Mouse (Mus musculus): ENCODE measurements at regions not wholly inside any gene's neighbourhood (a gene's known extent, or its start where the extent isn't known, plus 50 kb on each side); places are given as distances from the start of the nearest gene placed in this dataset.
A peak's percentile ranks its signal among the peaks of the same experiment; 100 is the strongest.

DNA sequence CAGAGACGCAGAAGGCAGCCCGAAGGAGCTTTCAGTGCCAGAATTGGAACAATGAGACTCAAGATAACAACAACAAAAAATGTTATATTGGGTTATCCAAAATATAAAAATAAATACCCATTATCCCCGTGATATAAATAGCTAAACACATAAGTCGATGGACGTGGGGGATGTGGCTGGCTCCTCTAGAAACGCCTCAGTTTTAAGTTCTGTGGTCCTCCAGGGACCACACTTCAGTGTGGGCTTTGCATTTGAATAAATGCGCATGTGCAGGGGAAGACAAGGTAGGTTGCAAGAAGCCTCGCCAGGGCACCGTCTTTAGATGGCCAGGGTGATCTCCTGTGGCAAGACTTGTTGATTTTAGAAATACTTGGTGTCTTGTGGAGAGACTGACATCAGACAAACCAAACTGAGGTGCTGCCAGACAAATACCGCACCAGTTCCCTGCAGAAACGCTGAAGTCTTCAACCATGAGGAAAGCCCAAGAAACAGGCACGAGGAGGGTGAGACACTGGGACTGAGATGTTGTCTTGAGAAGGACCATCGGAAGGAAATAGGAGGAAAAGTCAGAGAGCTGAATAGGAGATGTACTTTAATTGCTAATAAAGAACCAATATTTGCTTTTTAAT lies 117.2 kb upstream of the L3mbtl3 start:
- no peaks in the 10 kb centered on the region for H3K4me1 ChIP-seq (ENCODE audit: control insufficient read depth in 2 of 2, insufficient read depth in 2 of 2, low read length in 2 of 2, poor library complexity in 1 of 2)
- no peak overlapping the region for H3K9ac ChIP-seq (ENCODE audit: insufficient read depth, low read depth, low read length, poor library complexity, severe bottlenecking)
- no peak for TF ChIP-seq ZNF384 (IDR thresholded peaks at IDR 0.05; ENCODE audit: low read depth, low read length)
- TF ChIP-seq CHD2 (IDR thresholded peaks at IDR 0.05; ENCODE audit: low read depth, low read length) = no peak
- TF ChIP-seq ZC3H11A (IDR thresholded peaks at IDR 0.05; ENCODE audit: borderline replicate concordance, low read depth, low read length) = no peak
- TF ChIP-seq MAFK (IDR thresholded peaks at IDR 0.05; ENCODE audit: insufficient read depth, low read depth, low read length) = no peak
- TF ChIP-seq HCFC1 (IDR thresholded peaks at IDR 0.05; ENCODE audit: borderline replicate concordance, insufficient read depth, low read length) = no peak
- H3K4me3 ChIP-seq (ENCODE audit: insufficient read depth in 1 of 2, low read depth in 1 of 2, low read length in 2 of 2, poor library complexity in 1 of 2, severe bottlenecking in 1 of 2) = no peak overlapping the region
- H3K9me3 ChIP-seq (ENCODE audit: control insufficient read depth, insufficient read depth, low read depth, low read length) = no peaks in the 10 kb centered on the region
- no peak for DNase-seq (ENCODE audit: low read depth, low spot score)
- no peak overlapping the region for H3K27ac ChIP-seq (ENCODE audit: insufficient read depth, low read depth, low read length, poor library complexity, severe bottlenecking)
- no peaks in the 10 kb centered on the region for H3K36me3 ChIP-seq (ENCODE audit: control insufficient read depth, insufficient read depth, low read length, poor library complexity, severe bottlenecking)
- in situ Hi-C loops (cut with MboI; ENCODE audit: low sequenced_read_pairs in 2 of 2, unreplicated experiment in 2 of 2) = loop anchor here in 1 of 2 experiments (25.0 kb wide), 1 partner anchor 394 kb away; no protein-coding TSS in a partner anchor

DNA sequence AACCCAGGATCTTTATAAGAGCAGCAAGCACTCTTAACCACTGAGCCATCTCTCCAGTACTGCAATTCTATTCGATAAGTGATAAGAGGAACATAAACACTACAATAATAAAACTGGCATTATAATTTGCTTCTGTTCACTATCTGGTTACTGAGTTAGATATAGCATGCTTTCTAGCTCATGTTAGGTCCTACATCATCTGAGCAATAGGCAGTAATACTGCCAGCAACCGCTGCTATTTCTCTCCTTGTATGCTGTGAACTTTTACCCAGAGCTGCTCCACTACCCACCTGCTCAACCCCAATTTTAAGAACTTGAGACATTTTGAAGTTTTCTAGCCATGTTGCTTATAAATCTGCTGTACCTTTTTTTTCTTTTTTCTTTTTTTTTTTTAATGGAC lies 118.0 kb upstream of the L3mbtl3 start:
- Histone ChIP-seq H3K4me1 (ENCODE audit: control insufficient read depth in 2 of 2, insufficient read depth in 2 of 2, low read length in 2 of 2, poor library complexity in 1 of 2) (no peaks in the 10 kb centered on the region), H3K36me3 (ENCODE audit: control insufficient read depth, insufficient read depth, low read length, poor library complexity, severe bottlenecking) (no peaks in the 10 kb centered on the region), H3K9ac (ENCODE audit: insufficient read depth, low read depth, low read length, poor library complexity, severe bottlenecking) (no peak overlapping the region), H3K9me3 (ENCODE audit: control insufficient read depth, insufficient read depth, low read depth, low read length) (no peaks in the 10 kb centered on the region), H3K27ac (ENCODE audit: insufficient read depth, low read depth, low read length, poor library complexity, severe bottlenecking) (no peak overlapping the region), H3K4me3 (ENCODE audit: insufficient read depth in 1 of 2, low read depth in 1 of 2, low read length in 2 of 2, poor library complexity in 1 of 2, severe bottlenecking in 1 of 2) (no peak overlapping the region)
- TF ChIP-seq ZNF384 (IDR thresholded peaks at IDR 0.05; ENCODE audit: low read depth, low read length) (no peak), CHD2 (IDR thresholded peaks at IDR 0.05; ENCODE audit: low read depth, low read length) (no peak), ZC3H11A (IDR thresholded peaks at IDR 0.05; ENCODE audit: borderline replicate concordance, low read depth, low read length) (no peak), HCFC1 (IDR thresholded peaks at IDR 0.05; ENCODE audit: borderline replicate concordance, insufficient read depth, low read length) (no peak), MAFK (IDR thresholded peaks at IDR 0.05; ENCODE audit: insufficient read depth, low read depth, low read length) (no peak)
- in situ Hi-C loops (cut with MboI; ENCODE audit: low sequenced_read_pairs in 2 of 2, unreplicated experiment in 2 of 2) = loop anchor here in 1 of 2 experiments (25.0 kb wide), 1 partner anchor 394 kb away; no protein-coding TSS in a partner anchor
- no peak for DNase-seq (ENCODE audit: low read depth, low spot score)

DNA sequence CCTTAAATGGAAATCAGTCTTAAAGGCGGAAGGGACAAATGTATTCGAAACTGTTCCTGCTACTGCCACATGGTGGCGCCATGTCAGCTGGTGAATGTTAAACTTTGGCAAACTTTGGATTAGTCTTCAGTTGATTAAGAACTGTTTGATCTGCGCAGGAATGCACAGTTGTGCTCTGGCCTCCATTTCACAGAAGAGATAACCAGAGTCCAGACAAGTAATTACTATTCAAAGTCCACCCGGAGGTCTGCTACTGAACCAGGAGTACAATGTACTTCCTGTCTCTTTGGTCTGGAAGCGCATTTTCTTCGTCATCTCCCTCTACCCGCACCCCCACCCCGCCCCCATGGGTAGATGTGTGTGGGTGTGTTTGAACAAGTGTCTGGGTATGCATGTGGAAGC lies 118.6 kb upstream of the L3mbtl3 start:
- H3K9ac ChIP-seq (ENCODE audit: insufficient read depth, low read depth, low read length, poor library complexity, severe bottlenecking) = no peak overlapping the region
- H3K4me1 ChIP-seq (ENCODE audit: control insufficient read depth in 2 of 2, insufficient read depth in 2 of 2, low read length in 2 of 2, poor library complexity in 1 of 2) = no peaks in the 10 kb centered on the region
- H3K27ac ChIP-seq (ENCODE audit: insufficient read depth, low read depth, low read length, poor library complexity, severe bottlenecking) = no peak overlapping the region
- peak; percentile 38 for DNase-seq (ENCODE audit: low read depth, low spot score)
- in situ Hi-C loops (cut with MboI; ENCODE audit: low sequenced_read_pairs in 2 of 2, unreplicated experiment in 2 of 2) = loop anchor here in 1 of 2 experiments (25.0 kb wide), 1 partner anchor 393 kb away; no protein-coding TSS in a partner anchor
- H3K9me3 ChIP-seq (ENCODE audit: control insufficient read depth, insufficient read depth, low read depth, low read length) = no peaks in the 10 kb centered on the region
- H3K4me3 ChIP-seq (ENCODE audit: insufficient read depth in 1 of 2, low read depth in 1 of 2, low read length in 2 of 2, poor library complexity in 1 of 2, severe bottlenecking in 1 of 2) = no peak overlapping the region; a peak in 1 of 4 replicates
- TF ChIP-seq HCFC1 (IDR thresholded peaks at IDR 0.05; ENCODE audit: borderline replicate concordance, insufficient read depth, low read length) = no peak
- no peak for TF ChIP-seq MAFK (IDR thresholded peaks at IDR 0.05; ENCODE audit: insufficient read depth, low read depth, low read length)
- TF ChIP-seq ZC3H11A (IDR thresholded peaks at IDR 0.05; ENCODE audit: borderline replicate concordance, low read depth, low read length) = 0 out of 2 replicates have a peak, but pooled peaks have one; percentile 37
- TF ChIP-seq CHD2 (IDR thresholded peaks at IDR 0.05; ENCODE audit: low read depth, low read length) = no peak
- TF ChIP-seq ZNF384 (IDR thresholded peaks at IDR 0.05; ENCODE audit: low read depth, low read length) = no peak
- H3K36me3 ChIP-seq (ENCODE audit: control insufficient read depth, insufficient read depth, low read length, poor library complexity, severe bottlenecking) = no peaks in the 10 kb centered on the region

DNA sequence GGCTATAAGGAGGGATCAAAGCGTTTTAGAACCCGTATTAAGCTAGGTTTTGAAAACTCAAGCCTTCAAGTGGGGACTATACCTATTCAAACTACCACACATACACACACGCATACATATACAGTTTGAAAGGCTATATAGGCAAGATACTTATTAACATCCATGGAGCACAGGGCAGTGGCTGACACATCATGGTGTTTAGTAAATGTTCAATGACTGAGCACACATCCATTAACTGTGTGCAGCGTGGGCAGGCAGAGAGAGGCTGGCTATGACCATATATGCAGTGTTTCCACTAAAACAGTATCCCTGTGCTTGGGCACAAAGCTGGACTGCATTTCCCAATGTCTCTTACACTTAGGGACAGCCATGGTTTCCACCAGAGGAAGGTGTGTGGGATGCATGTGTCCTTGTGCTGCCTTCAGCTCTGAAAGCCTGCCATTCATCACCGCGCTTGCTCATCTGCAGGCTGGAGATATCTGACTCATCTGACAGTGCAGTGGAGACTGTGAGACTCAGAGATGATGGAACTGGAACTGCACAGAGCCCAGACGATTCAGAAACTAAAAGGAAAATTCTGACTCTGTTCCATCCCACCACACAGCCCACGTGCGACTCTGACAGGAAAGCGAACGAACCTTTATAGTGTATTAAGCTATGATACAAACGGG lies 124.6 kb upstream of the L3mbtl3 start:
- no peak for DNase-seq (ENCODE audit: low read depth, low spot score)
- H3K9me3 ChIP-seq (ENCODE audit: control insufficient read depth, insufficient read depth, low read depth, low read length) = no peaks in the 10 kb centered on the region
- H3K36me3 ChIP-seq (ENCODE audit: control insufficient read depth, insufficient read depth, low read length, poor library complexity, severe bottlenecking) = no peaks in the 10 kb centered on the region
- TF ChIP-seq CHD2 (IDR thresholded peaks at IDR 0.05; ENCODE audit: low read depth, low read length) = no peak
- no peak for TF ChIP-seq HCFC1 (IDR thresholded peaks at IDR 0.05; ENCODE audit: borderline replicate concordance, insufficient read depth, low read length)
- TF ChIP-seq MAFK (IDR thresholded peaks at IDR 0.05; ENCODE audit: insufficient read depth, low read depth, low read length) = no peak
- no peak for TF ChIP-seq ZNF384 (IDR thresholded peaks at IDR 0.05; ENCODE audit: low read depth, low read length)
- TF ChIP-seq ZC3H11A (IDR thresholded peaks at IDR 0.05; ENCODE audit: borderline replicate concordance, low read depth, low read length) = no peak
- in situ Hi-C loops (cut with MboI; ENCODE audit: low sequenced_read_pairs in 2 of 2, unreplicated experiment in 2 of 2) = no loop called here
- H3K4me1 ChIP-seq (ENCODE audit: control insufficient read depth in 2 of 2, insufficient read depth in 2 of 2, low read length in 2 of 2, poor library complexity in 1 of 2) = no peaks in the 10 kb centered on the region
- no peak overlapping the region for H3K9ac ChIP-seq (ENCODE audit: insufficient read depth, low read depth, low read length, poor library complexity, severe bottlenecking)
- no peak overlapping the region for H3K27ac ChIP-seq (ENCODE audit: insufficient read depth, low read depth, low read length, poor library complexity, severe bottlenecking)
- no peak overlapping the region for H3K4me3 ChIP-seq (ENCODE audit: insufficient read depth in 1 of 2, low read depth in 1 of 2, low read length in 2 of 2, poor library complexity in 1 of 2, severe bottlenecking in 1 of 2)

All from ES-E14 (cell line).